Mouse (Mus musculus) MEL (cell line): Measurements from ENCODE around the gene Gpr33. TPM values are rescaled to one million over a fixed set of nuclear protein-coding genes. Genes with fewer than 3 reads are reported as not detected.

Source experiments
- DNase-seq: peaks from one replicate; pipeline ENCODE4 v3.0.0; 2011; ENCODE audit warnings: low read depth, low spot score
- H3K27ac ChIP-seq: 2 replicates; pipeline ENCODE4 v1.5.1; 2012; ENCODE audit warnings: low read depth, mild to moderate bottlenecking, control low read depth, low read length, moderate library complexity; ENCODE audit not compliant: control insufficient read depth
- H3K27me3 ChIP-seq, 2 experiments: fragments of 150-350 bp in 1 of 2; sonication (generic) in 1 of 2; 2 replicates each; pipeline ENCODE4 v1.6.1; 2012; ENCODE audit warnings: low read length in 2 of 2, mild to moderate bottlenecking in 2 of 2, improper control_type of control experiment in 1 of 2, moderate library complexity in 1 of 2; ENCODE audit not compliant: insufficient read depth in 2 of 2, control insufficient read depth in 1 of 2
- H3K36me3 ChIP-seq, 2 experiments: 2 replicates each; pipeline ENCODE4 v1.6.1; 2012 to 2014; ENCODE audit warnings: low read length in 2 of 2, improper control_type of control experiment in 1 of 2, inconsistent platforms in 1 of 2, mild to moderate bottlenecking in 1 of 2; ENCODE audit not compliant: insufficient read depth in 2 of 2, control insufficient read depth in 1 of 2
- H3K4me1 ChIP-seq, 2 experiments: fragments of 150-350 bp in 1 of 2; sonication (generic) in 1 of 2; 2 replicates each; pipeline ENCODE4 v1.6.1; 2012; ENCODE audit warnings: low read length in 2 of 2, improper control_type of control experiment in 1 of 2, mild to moderate bottlenecking in 1 of 2; ENCODE audit not compliant: insufficient read depth in 2 of 2, control insufficient read depth in 1 of 2
- H3K4me3 ChIP-seq, 2 experiments: fragments of 150-350 bp in 1 of 2; sonication (generic) in 1 of 2; 2 replicates each; pipeline ENCODE4 v1.5.1; 2012; ENCODE audit warnings: low read depth in 2 of 2, low read length in 2 of 2, mild to moderate bottlenecking in 2 of 2, moderate library complexity in 2 of 2, control low read depth in 1 of 2, improper control_type of control experiment in 1 of 2; ENCODE audit not compliant: control insufficient read depth in 1 of 2, insufficient read depth in 1 of 2
- H3K79me2 ChIP-seq: 2 replicates; pipeline ENCODE4 v1.6.1; 2012; ENCODE audit warnings: mild to moderate bottlenecking, low read length, moderate library complexity; ENCODE audit not compliant: control insufficient read depth, poor library complexity, insufficient read depth
- H3K9ac ChIP-seq: 2 replicates; pipeline ENCODE4 v1.6.1; 2012; ENCODE audit warnings: low read depth, mild to moderate bottlenecking, control low read depth, low read length, moderate library complexity; ENCODE audit not compliant: control insufficient read depth, poor library complexity, severe bottlenecking
- H3K9me3 ChIP-seq: fragments of 150-350 bp; sonication (generic); replicated peaks from 2 replicates; pipeline ENCODE4 v1.6.1; 2012; ENCODE audit warnings: mild to moderate bottlenecking, low read length, improper control_type of control experiment, moderate library complexity; ENCODE audit not compliant: insufficient read depth
- CHD2 ChIP-seq: IDR thresholded peaks from 2 replicates; pipeline ENCODE4 v1.6.1; 2011; ENCODE audit warnings: low read length, improper control_type of control experiment
- CTCF ChIP-seq, 3 experiments: IDR thresholded peaks in 2 of 3; conservative IDR thresholded peaks in 1 of 3; 2 replicates each; pipeline ENCODE4 v1.5.1; 2011 to 2012; ENCODE audit warnings: low read length in 3 of 3, low read depth in 2 of 3, mild to moderate bottlenecking in 2 of 3, improper control_type of control experiment in 1 of 3, inconsistent platforms in 1 of 3, mixed read lengths in 1 of 3, moderate library complexity in 1 of 3; ENCODE audit not compliant: control insufficient read depth in 1 of 3, insufficient read depth in 1 of 3, poor library complexity in 1 of 3, severe bottlenecking in 1 of 3
- EP300 ChIP-seq, 2 experiments: IDR thresholded peaks; 2 replicates each; pipeline ENCODE4 v1.6.1; 2011; ENCODE audit warnings: improper control_type of control experiment in 2 of 2, low read length in 2 of 2, low read depth in 1 of 2, mild to moderate bottlenecking in 1 of 2
- ETS1 ChIP-seq: IDR thresholded peaks from 2 replicates; pipeline ENCODE4 v1.6.1; 2012; ENCODE audit warnings: low read depth, mild to moderate bottlenecking, inconsistent platforms, low read length, improper control_type of control experiment, moderate library complexity
- GATA1 ChIP-seq: IDR thresholded peaks from 2 replicates; pipeline ENCODE4 v1.6.1; 2011; ENCODE audit warnings: low read depth, low read length, improper control_type of control experiment
- HCFC1 ChIP-seq: IDR thresholded peaks from 2 replicates; pipeline ENCODE4 v1.6.1; 2012; ENCODE audit warnings: low read depth, mild to moderate bottlenecking, inconsistent platforms, low read length, improper control_type of control experiment, moderate library complexity
- NELFE ChIP-seq: IDR thresholded peaks from 2 replicates; pipeline ENCODE4 v1.6.1; 2011; ENCODE audit warnings: low read depth, low read length, improper control_type of control experiment
- RCOR1 ChIP-seq: IDR thresholded peaks from 2 replicates; pipeline ENCODE4 v1.6.1; 2012; ENCODE audit warnings: low read depth, mild to moderate bottlenecking, inconsistent platforms, low read length, improper control_type of control experiment
- SIN3A ChIP-seq: IDR thresholded peaks from 2 replicates; pipeline ENCODE4 v1.6.1; 2012; ENCODE audit warnings: low read length, improper control_type of control experiment, inconsistent platforms
- SMC3 ChIP-seq: IDR thresholded peaks from 2 replicates; pipeline ENCODE4 v1.6.1; 2011; ENCODE audit warnings: low read depth, low read length, improper control_type of control experiment
- TAL1 ChIP-seq: IDR thresholded peaks from 2 replicates; pipeline ENCODE4 v1.6.1; 2012; ENCODE audit warnings: mild to moderate bottlenecking, inconsistent platforms, low read length, moderate library complexity, mixed read lengths
- TCF12 ChIP-seq: IDR thresholded peaks from 2 replicates; pipeline ENCODE4 v1.6.1; 2014; ENCODE audit warnings: low read depth, mild to moderate bottlenecking, inconsistent platforms, low read length, improper control_type of control experiment, moderate library complexity
- ZC3H11A ChIP-seq: IDR thresholded peaks from 2 replicates; pipeline ENCODE4 v1.6.1; 2012; ENCODE audit warnings: low read depth, mild to moderate bottlenecking, inconsistent platforms, low read length, improper control_type of control experiment
- ZNF384 ChIP-seq: IDR thresholded peaks from 2 replicates; pipeline ENCODE4 v1.6.1; 2012; ENCODE audit warnings: low read depth, mild to moderate bottlenecking, inconsistent platforms, low read length, improper control_type of control experiment
- polyA plus RNA-seq, 2 experiments: library from polyadenylated mRNA; stranded (reverse) in 1 of 2; unstranded in 1 of 2; fragments of >175 nt in 1 of 2; fragments of >200 nt in 1 of 2; gene quantifications; 2 replicates each; pipeline versions ENCODE4 v1.2.1 to v1.2.4; 2012; ENCODE audit warnings: low replicate concordance in 2 of 2, low read depth in 1 of 2; ENCODE audit not compliant: insufficient read length in 2 of 2, insufficient read depth in 1 of 2, missing spikeins in 1 of 2
- total RNA-seq: library from RNA; depleted of rRNA; stranded (reverse); fragments of 300-350 nt; gene quantifications from 2 replicates; pipeline ENCODE4 v1.2.3, GENCODE M21; 2012

The Gpr33 gene
- total and polyA plus RNA-seq, 3 experiments = not detected

GRCm38 (mm10) chr12:52046371-52046770, 18.5 kb upstream of the Gpr33 start:
- H3K36me3 ChIP-seq = peaks cover 0 to 7% of the 10 kb centered on the region in 2 experiments; a peak in 1 of 4 replicates
- no peaks in the 10 kb centered on the region for H3K27me3 ChIP-seq
- no peaks in the 10 kb centered on the region for H3K9me3 ChIP-seq
- DNase-seq = peak; percentile 59
- no peaks in the 10 kb centered on the region for H3K79me2 ChIP-seq
- H3K27ac ChIP-seq = 0 out of 2 replicates have a peak overlapping the region, but pooled peaks have one; percentile 20
- no peak overlapping the region for H3K4me3 ChIP-seq
- H3K4me1 ChIP-seq = peaks cover 0 to 11% of the 10 kb centered on the region in 2 experiments; a peak in 1 of 4 replicates
- TF ChIP-seq NELFE = no peak
- TF ChIP-seq ZC3H11A = no peak
- TF ChIP-seq SMC3 = no peak
- 0 out of 2 replicates have a peak, but pooled peaks have one; percentile 36 for TF ChIP-seq TCF12
- TF ChIP-seq TAL1 = no peak
- no peak for TF ChIP-seq CTCF (IDR thresholded peaks at IDR 0.05 in 2 of 3, conservative IDR thresholded peaks at IDR 0.05 in 1 of 3; ENCODE audit: control insufficient read depth in 1 of 3, insufficient read depth in 1 of 3, low read depth in 2 of 3, low read length in 3 of 3, poor library complexity in 1 of 3, severe bottlenecking in 1 of 3)
- no peak for TF ChIP-seq ZNF384
- TF ChIP-seq EP300 (IDR thresholded peaks at IDR 0.05; ENCODE audit: low read depth in 1 of 2, low read length in 2 of 2) = peak; percentile 67 to 70
- TF ChIP-seq RCOR1 = peak; percentile 70
- TF ChIP-seq CHD2 = no peak
- TF ChIP-seq HCFC1 = no peak
- 0 out of 2 replicates have a peak, but pooled peaks have one; percentile 29 for TF ChIP-seq ETS1
- no peak; the same call in 1 of the 2 replicates for TF ChIP-seq SIN3A
- TF ChIP-seq GATA1 = peak; percentile 85
- no peak overlapping the region for H3K9ac ChIP-seq

GRCm38 (mm10) chr12:52042818-52043336, 15.0 kb upstream of the Gpr33 start:
- peak; percentile 29 for DNase-seq
- Histone ChIP-seq H3K27me3 (peaks cover 0 to 2% of the 10 kb centered on the region in 2 experiments; a peak in 3 of 4 replicates), H3K9ac (no peak overlapping the region), H3K27ac (no peak overlapping the region), H3K4me3 (no peak overlapping the region), H3K9me3 (no peaks in the 10 kb centered on the region), H3K36me3 (peaks cover 0 to 7% of the 10 kb centered on the region in 2 experiments; a peak in 1 of 4 replicates), H3K4me1 (peaks cover 0 to 11% of the 10 kb centered on the region in 2 experiments; a peak in 1 of 4 replicates), H3K79me2 (no peaks in the 10 kb centered on the region)
- TF ChIP-seq ETS1 (0 out of 2 replicates have a peak, but pooled peaks have one; percentile 19), CTCF (IDR thresholded peaks at IDR 0.05 in 2 of 3, conservative IDR thresholded peaks at IDR 0.05 in 1 of 3; ENCODE audit: control insufficient read depth in 1 of 3, insufficient read depth in 1 of 3, low read depth in 2 of 3, low read length in 3 of 3, poor library complexity in 1 of 3, severe bottlenecking in 1 of 3) (no peak)
